Mouse (Mus musculus): ENCODE results near the gene Cntfr. TPM values are rescaled to one million over a fixed set of nuclear protein-coding genes. Genes with fewer than 3 reads are reported as not detected.

Cntfr gene
- polyA plus RNA-seq, 1 experiment from 2014 or later: 2.8 TPM

- peaks cover 15% of the 10 kb centered on the region for H3K36me3 ChIP-seq (ENCODE audit: control insufficient read depth, insufficient read depth)
- peak overlapping the region; percentile 67 for H3K4me2 ChIP-seq (replicated peaks; ENCODE audit: low read depth)
- peak overlapping the region; percentile 61; the same call in 1 of the 2 replicates for H3K27ac ChIP-seq (ENCODE audit: low read depth, low read length)
- WGBS: 37% methylated on average over 31 of the region's 31 CpGs
- TF ChIP-seq CTCF (IDR thresholded peaks at IDR 0.05; ENCODE audit: low read depth): no peak
- peak overlapping the region; percentile 85 for H3K4me3 ChIP-seq (ENCODE audit: low read depth, low read length)
- H3K27me3 ChIP-seq (replicated peaks; ENCODE audit: control insufficient read depth, insufficient read depth, low read length): no peaks in the 10 kb centered on the region
- H3K4me1 ChIP-seq (replicated peaks; ENCODE audit: control insufficient read depth, insufficient read depth, low read length): peaks cover 4% of the 10 kb centered on the region; the same call in 1 of the 2 replicates
- peak; percentile 6; the same call in 1 of the 2 replicates for ATAC-seq
- H3K9me3 ChIP-seq (ENCODE audit: control insufficient read depth): no peaks in the 10 kb centered on the region
- peak overlapping the region; percentile 82 for H3K9ac ChIP-seq (ENCODE audit: low read depth, low read length)
These were observed 15.7 kb upstream of the Cntfr start for GRCm38 (mm10) chr4:41712421-41713196.

GRCm38 (mm10) chr4:41711705-41712375 is 15.0 kb upstream of the Cntfr start:
- no peak for ATAC-seq
- 70% methylated on average over 16 of the region's 16 CpGs for WGBS
- H3K4me1 ChIP-seq (replicated peaks; ENCODE audit: control insufficient read depth, insufficient read depth, low read length): peaks cover 4% of the 10 kb centered on the region; the same call in 1 of the 2 replicates
- peak overlapping the region; percentile 67 for H3K4me2 ChIP-seq (replicated peaks; ENCODE audit: low read depth)
- no peaks in the 10 kb centered on the region for H3K27me3 ChIP-seq (replicated peaks; ENCODE audit: control insufficient read depth, insufficient read depth, low read length)
- H3K27ac ChIP-seq (ENCODE audit: low read depth, low read length): no peak overlapping the region
- H3K9me3 ChIP-seq (ENCODE audit: control insufficient read depth): no peaks in the 10 kb centered on the region
- no peak for TF ChIP-seq CTCF (IDR thresholded peaks at IDR 0.05; ENCODE audit: low read depth)
- peaks cover 9% of the 10 kb centered on the region for H3K36me3 ChIP-seq (ENCODE audit: control insufficient read depth, insufficient read depth)
- H3K4me3 ChIP-seq (ENCODE audit: low read depth, low read length): peak overlapping the region; percentile 85
- peak overlapping the region; percentile 82 for H3K9ac ChIP-seq (ENCODE audit: low read depth, low read length)

- TF ChIP-seq CTCF (IDR thresholded peaks at IDR 0.05; ENCODE audit: low read depth): peak; percentile 47
- no peak overlapping the region for H3K9ac ChIP-seq (ENCODE audit: low read depth, low read length)
- H3K4me1 ChIP-seq (replicated peaks; ENCODE audit: control insufficient read depth, insufficient read depth, low read length): peaks cover 4% of the 10 kb centered on the region; the same call in 1 of the 2 replicates
- no peak for ATAC-seq
- no peaks in the 10 kb centered on the region for H3K36me3 ChIP-seq (ENCODE audit: control insufficient read depth, insufficient read depth)
- H3K27me3 ChIP-seq (replicated peaks; ENCODE audit: control insufficient read depth, insufficient read depth, low read length): no peaks in the 10 kb centered on the region
- H3K4me2 ChIP-seq (replicated peaks; ENCODE audit: low read depth): no peak overlapping the region
- no peak overlapping the region for H3K27ac ChIP-seq (ENCODE audit: low read depth, low read length)
- no peaks in the 10 kb centered on the region for H3K9me3 ChIP-seq (ENCODE audit: control insufficient read depth)
- 64% methylated on average over 4 of the region's 4 CpGs for WGBS
- H3K4me3 ChIP-seq (ENCODE audit: low read depth, low read length): no peak overlapping the region
These were observed 13.3 kb upstream of the Cntfr start for GRCm38 (mm10) chr4:41710229-41710628.

- peak; percentile 79 for TF ChIP-seq CTCF (IDR thresholded peaks at IDR 0.05; ENCODE audit: low read depth)
- 21% methylated on average over 8 of the region's 8 CpGs for WGBS
- Histone ChIP-seq H3K27me3 (replicated peaks; ENCODE audit: control insufficient read depth, insufficient read depth, low read length) (no peaks in the 10 kb centered on the region), H3K27ac (ENCODE audit: low read depth, low read length) (no peak overlapping the region; the same call in none of the 2 replicates), H3K4me3 (ENCODE audit: low read depth, low read length) (no peak overlapping the region), H3K4me2 (replicated peaks; ENCODE audit: low read depth) (peak overlapping the region; percentile 43), H3K9ac (ENCODE audit: low read depth, low read length) (no peak overlapping the region), H3K4me1 (replicated peaks; ENCODE audit: control insufficient read depth, insufficient read depth, low read length) (peaks cover 4% of the 10 kb centered on the region; the same call in 1 of the 2 replicates), H3K9me3 (ENCODE audit: control insufficient read depth) (no peaks in the 10 kb centered on the region), H3K36me3 (ENCODE audit: control insufficient read depth, insufficient read depth) (no peaks in the 10 kb centered on the region)
- peak; percentile 68 for ATAC-seq
These were observed 11.4 kb upstream of the Cntfr start for GRCm38 (mm10) chr4:41708192-41708745.

- peaks cover 1% of the 10 kb centered on the region; the same call in 1 of the 2 replicates for H3K4me1 ChIP-seq (replicated peaks; ENCODE audit: control insufficient read depth, insufficient read depth, low read length)
- H3K27ac ChIP-seq (ENCODE audit: low read depth, low read length): no peak overlapping the region
- no peak overlapping the region for H3K4me3 ChIP-seq (ENCODE audit: low read depth, low read length)
- no peaks in the 10 kb centered on the region for H3K27me3 ChIP-seq (replicated peaks; ENCODE audit: control insufficient read depth, insufficient read depth, low read length)
- no peaks in the 10 kb centered on the region for H3K9me3 ChIP-seq (ENCODE audit: control insufficient read depth)
- H3K4me2 ChIP-seq (replicated peaks; ENCODE audit: low read depth): peak overlapping the region; percentile 43
- peak; percentile 64 for ATAC-seq
- TF ChIP-seq CTCF (IDR thresholded peaks at IDR 0.05; ENCODE audit: low read depth): peak; percentile 83
- H3K36me3 ChIP-seq (ENCODE audit: control insufficient read depth, insufficient read depth): no peaks in the 10 kb centered on the region
- H3K9ac ChIP-seq (ENCODE audit: low read depth, low read length): no peak overlapping the region
- 7% methylated on average over 13 of the region's 13 CpGs for WGBS
These were observed 10.2 kb upstream of the Cntfr start for GRCm38 (mm10) chr4:41707011-41707535.

Measured in intestine, postnatal 0 days (tissue).